Mouse (Mus musculus): ENCODE results near the gene Lrrc45.
"Not testable (repeated sequence)": the region's sequence is repeated elsewhere in the genome, so short reads cannot be mapped to it uniquely, and the experiment has no call there.

GRCm38 (mm10) chr11:120767023-120767422 lies 53.3 kb downstream of the Lrrc45 start:
- not testable (repeated sequence) for TF ChIP-seq TAL1, GATA1 (IDR thresholded peaks at IDR 0.05; ENCODE audit: low read length)

Measured in erythroblast, embryonic 14.5 days (primary cell).